Comparison of ENCODE assay signal across 8 mouse cellular contexts in genomic region chr10:81290698-81291460, GRCm38 (mm10). TPM values are rescaled to one million over a fixed set of nuclear protein-coding genes. Genes with fewer than 3 reads are reported as not detected.
DNase-seq lines count a peak whose midpoint lies in the region.

No protein-coding gene starts in this region.

- peak; percentile 66 for DNase-seq in urinary bladder, adult 2 months (ENCODE audit: low spot score)
- DNase-seq in urinary bladder, postnatal 4 days (ENCODE audit: low spot score in 2 of 2), result no peak
- DNase-seq in kidney, adult 9 months, result peak; percentile 65
- peak; percentile 70 for DNase-seq in lung, postnatal 36 days
- DNase-seq in adipocyte (ENCODE audit: low spot score), result no peak
- DNase-seq in right cerebral cortex, postnatal 36 days (ENCODE audit: low spot score in 2 of 2), result no peak
- no peak for DNase-seq in gastrocnemius, postnatal 25 days
- DNase-seq in embryo, embryonic 10 days (ENCODE audit: low spot score), result no peak

RNA-seq across cellular contexts. Expression of gene Tjp3, which starts 0.5 kb away (rescaled TPM):
- polyA plus RNA-seq in urinary bladder, adult 2 months (2012; rRNA removed), result 23.7 and 25.1 TPM in 2 replicates
- total RNA-seq in gastrocnemius, postnatal 25 days (2021), result not detected

RNA-seq across cellular contexts. Expression of gene Pip5k1c, which starts 1.9 kb away (rescaled TPM):
- 38.6 and 48.9 TPM in 2 replicates for polyA plus RNA-seq in urinary bladder, adult 2 months (2012; rRNA removed)
- 10 to 100 TPM; 20.3 to 20.6 TPM for total RNA-seq in gastrocnemius, postnatal 25 days (2021)

RNA-seq across cellular contexts. Expression of gene Apba3, which starts 24.1 kb away (rescaled TPM):
- polyA plus RNA-seq in urinary bladder, adult 2 months (2012; rRNA removed), result 45.9 and 48.3 TPM in 2 replicates
- 100 to 1,000 TPM; 102 to 106 TPM for total RNA-seq in gastrocnemius, postnatal 25 days (2021)

RNA-seq across cellular contexts. Expression of gene Mrpl54, which starts 24.1 kb away (rescaled TPM):
- 95.9 and 103 TPM in 2 replicates for polyA plus RNA-seq in urinary bladder, adult 2 months (2012; rRNA removed)
- total RNA-seq in gastrocnemius, postnatal 25 days (2021), result 10 to 100 TPM; 87.0 to 90.0 TPM

RNA-seq across cellular contexts. Expression of gene Cactin, which starts 30.0 kb away (rescaled TPM):
- 27.7 and 29.5 TPM in 2 replicates for polyA plus RNA-seq in urinary bladder, adult 2 months (2012; rRNA removed)
- 1 to 10 TPM; 7.9 to 8.3 TPM for total RNA-seq in gastrocnemius, postnatal 25 days (2021)

Comparison
In these comparisons a context has a peak if more than half of its experiments do, and no peak if none do; other contexts are left out.
1. DNase-seq: peak in urinary bladder, adult 2 months (single experiment), kidney, adult 9 months (single experiment) and lung, postnatal 36 days (single experiment); none in urinary bladder, postnatal 4 days (0 of 2), adipocyte (single experiment), right cerebral cortex, postnatal 36 days (0 of 2), gastrocnemius, postnatal 25 days (single experiment) and embryo, embryonic 10 days (single experiment).